Mouse (Mus musculus): ENCODE data around the gene Abca5. TPM values are rescaled to one million over a fixed set of nuclear protein-coding genes. Genes with fewer than 3 reads are reported as not detected.
A peak's percentile ranks its signal among the peaks of the same experiment; 100 is the strongest.

Gene Abca5
- polyA plus RNA-seq, 1 experiment = 3.8 TPM

DNA sequence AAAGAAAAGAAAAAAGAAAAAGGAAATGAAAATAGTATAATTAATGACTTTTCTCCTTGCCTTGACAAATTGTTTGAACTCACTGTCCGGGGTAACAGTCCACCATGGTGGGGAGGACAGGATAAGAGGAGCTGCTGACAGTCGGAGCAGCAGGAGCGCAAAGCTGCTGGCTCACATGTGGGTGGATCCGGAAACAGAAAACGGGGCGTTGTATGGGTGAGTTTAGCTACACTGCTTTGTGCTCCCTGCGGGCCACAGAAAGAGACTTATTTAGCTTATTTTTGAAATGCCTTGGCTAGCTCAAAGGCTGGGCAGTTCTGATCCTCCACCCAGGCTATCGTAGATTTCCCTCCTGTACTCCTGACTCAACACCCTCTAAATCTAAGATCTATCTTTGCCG is 16.7 kb upstream of the Abca5 start:
- Histone ChIP-seq H3K4me1 (ENCODE audit: control insufficient read depth, insufficient read depth, insufficient read length, low read length) (no peaks in the 10 kb centered on the region), H3K27ac (replicated peaks; ENCODE audit: low read depth, low read length) (no peak overlapping the region), H3K4me3 (ENCODE audit: insufficient read depth, low read depth, low read length) (no peak overlapping the region)

DNA sequence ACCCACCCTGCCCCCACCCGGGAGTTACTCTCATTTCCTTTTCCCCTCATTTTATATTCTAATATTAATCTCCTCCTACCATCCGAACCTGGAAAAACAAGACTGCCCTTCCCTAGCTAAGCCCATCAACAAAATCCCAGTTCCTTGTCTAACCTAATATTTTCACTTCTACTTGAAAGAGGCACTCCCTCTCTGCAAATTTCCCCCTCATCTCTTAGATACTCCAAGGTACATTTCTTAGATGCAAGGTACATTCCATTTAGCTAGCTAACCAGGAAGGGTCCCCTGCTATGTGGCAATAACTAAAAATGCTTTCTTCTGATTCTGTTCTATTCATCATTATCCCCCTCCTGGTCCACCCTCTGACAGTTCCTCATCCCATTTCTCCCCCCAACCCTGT is 10.7 kb upstream of the Abca5 start:
- no peaks in the 10 kb centered on the region for H3K4me1 ChIP-seq (ENCODE audit: control insufficient read depth, insufficient read depth, insufficient read length, low read length)
- H3K27ac ChIP-seq (replicated peaks; ENCODE audit: low read depth, low read length) = no peak overlapping the region
- H3K4me3 ChIP-seq (ENCODE audit: insufficient read depth, low read depth, low read length) = no peak overlapping the region

DNA sequence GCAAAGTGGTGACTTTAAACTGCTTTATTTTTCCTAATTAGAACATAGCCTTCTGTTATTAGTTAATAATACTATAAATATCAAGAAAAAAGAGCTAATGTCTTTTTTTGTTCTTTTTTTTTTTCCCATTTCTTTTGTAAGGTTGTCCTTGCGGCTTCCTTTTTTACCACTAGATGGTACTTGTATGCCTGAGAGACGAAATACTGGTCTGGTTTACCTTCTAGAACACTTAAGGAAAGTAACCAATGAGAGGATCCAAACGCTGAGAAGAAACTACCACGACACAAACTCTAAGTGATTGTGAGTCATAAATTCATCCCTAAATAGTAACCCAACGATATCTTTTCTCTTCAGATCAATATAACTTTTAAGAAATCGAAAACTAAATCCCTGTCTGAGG is 10.3 kb upstream of the Abca5 start:
- Histone ChIP-seq H3K27ac (replicated peaks; ENCODE audit: low read depth, low read length) (no peak overlapping the region), H3K4me1 (ENCODE audit: control insufficient read depth, insufficient read depth, insufficient read length, low read length) (no peaks in the 10 kb centered on the region), H3K4me3 (ENCODE audit: insufficient read depth, low read depth, low read length) (no peak overlapping the region)

DNA sequence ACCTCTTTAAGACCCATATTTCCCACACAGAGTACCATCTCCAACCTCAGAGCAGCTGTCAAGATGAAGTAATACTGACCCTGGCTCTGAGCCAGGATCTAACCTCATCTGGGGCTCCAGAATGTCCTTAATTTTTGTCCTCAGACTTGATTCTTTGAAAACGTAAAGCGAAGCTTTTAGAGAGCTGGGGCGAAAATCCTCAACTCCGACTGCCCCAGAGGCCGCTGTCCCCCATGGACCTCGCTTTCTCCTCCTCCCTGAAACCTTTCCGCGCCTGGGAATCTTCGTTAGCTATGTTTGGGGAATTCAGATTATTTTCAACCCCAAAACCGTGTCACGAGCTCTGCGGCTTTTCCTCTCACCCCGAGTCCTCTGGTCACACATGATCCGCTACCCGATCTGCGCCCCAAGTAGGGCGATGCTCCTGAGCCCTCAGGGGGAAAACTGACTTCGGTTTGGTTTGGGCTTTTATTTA is 665 bp downstream of the Abca5 start:
- Histone ChIP-seq H3K4me3 (ENCODE audit: insufficient read depth, low read depth, low read length) (peak overlapping the region; percentile 98), H3K4me1 (ENCODE audit: control insufficient read depth, insufficient read depth, insufficient read length, low read length) (no peaks in the 10 kb centered on the region), H3K27ac (replicated peaks; ENCODE audit: low read depth, low read length) (no peak overlapping the region)

DNA sequence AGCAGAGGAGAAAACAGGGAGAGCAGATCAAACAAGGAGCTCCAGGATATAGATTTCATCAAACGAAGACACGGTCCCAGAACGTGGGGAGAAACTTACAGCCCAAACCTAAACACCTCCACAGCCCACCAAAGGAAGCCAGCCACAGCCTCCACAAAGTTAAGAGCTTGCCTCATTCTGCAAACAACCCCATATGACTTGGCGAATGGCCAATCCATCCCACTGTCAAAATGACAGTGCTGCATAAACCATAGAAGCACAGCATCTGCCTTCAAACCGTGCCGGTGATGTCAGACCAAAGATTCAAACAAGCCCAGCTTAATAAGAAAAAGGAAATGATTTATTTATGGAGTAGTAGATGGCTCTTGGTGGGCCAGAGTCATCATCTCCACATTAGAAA is 7.4 kb downstream of the Abca5 start:
- Histone ChIP-seq H3K4me3 (ENCODE audit: insufficient read depth, low read depth, low read length) (no peak overlapping the region), H3K27ac (replicated peaks; ENCODE audit: low read depth, low read length) (no peak overlapping the region), H3K4me1 (ENCODE audit: control insufficient read depth, insufficient read depth, insufficient read length, low read length) (no peaks in the 10 kb centered on the region)

DNA sequence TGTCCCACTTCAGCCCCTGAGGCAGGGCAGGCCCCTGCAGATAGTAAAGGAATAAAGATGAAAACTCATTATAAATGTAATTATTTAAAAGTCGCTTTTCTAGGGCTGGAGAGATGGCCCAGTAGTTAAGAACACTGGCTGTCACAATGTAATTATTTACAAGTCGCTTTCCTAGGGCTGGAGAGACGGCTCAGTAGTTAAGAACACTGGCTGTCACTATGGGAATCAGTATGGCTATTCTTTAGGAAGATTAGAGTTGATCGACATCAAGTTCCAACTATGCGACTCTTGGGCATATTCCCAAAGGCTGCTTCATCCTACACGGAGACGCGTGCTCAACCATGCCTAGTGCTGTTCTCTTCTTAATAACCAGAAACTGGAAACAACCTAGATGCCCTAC is 15.2 kb downstream of the Abca5 start:
- Histone ChIP-seq H3K27ac (replicated peaks; ENCODE audit: low read depth, low read length) (no peak overlapping the region), H3K4me1 (ENCODE audit: control insufficient read depth, insufficient read depth, insufficient read length, low read length) (no peaks in the 10 kb centered on the region), H3K4me3 (ENCODE audit: insufficient read depth, low read depth, low read length) (no peak overlapping the region)

DNA sequence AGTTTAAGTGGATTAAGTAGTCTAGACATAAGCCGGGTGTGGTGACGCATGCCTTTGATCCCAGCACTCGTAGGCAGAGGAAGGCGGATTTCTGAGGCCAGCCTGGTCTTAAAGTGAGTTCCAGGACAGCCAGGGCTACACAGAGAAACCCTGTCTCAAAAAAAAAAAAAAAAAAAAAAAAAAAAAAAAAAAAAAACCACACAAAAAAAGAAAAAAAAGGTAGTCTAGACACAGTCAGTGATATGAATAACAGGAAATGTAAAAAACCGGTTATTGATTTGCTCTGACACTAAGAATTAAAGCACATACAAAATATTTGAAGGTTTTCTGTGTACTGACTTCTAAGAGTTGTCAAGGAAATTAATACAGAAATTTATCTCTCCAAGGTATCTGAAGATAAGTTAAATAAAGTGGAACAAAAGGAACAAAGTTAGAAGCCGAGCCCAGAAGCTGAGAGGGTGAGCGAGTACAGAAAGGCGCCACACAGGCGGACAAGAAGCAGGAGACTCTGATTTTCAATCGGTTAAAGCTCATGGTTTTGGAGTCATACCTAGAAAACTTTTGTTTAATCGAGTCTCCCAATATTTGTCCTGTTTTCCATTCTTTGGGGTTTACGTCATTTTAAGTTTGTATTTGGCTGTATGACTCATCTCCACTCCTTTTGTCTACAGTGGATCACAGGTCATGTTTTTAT is 30.9 kb downstream of the Abca5 start:
- Histone ChIP-seq H3K27ac (replicated peaks; ENCODE audit: low read depth, low read length) (no peak overlapping the region), H3K4me3 (ENCODE audit: insufficient read depth, low read depth, low read length) (no peak overlapping the region), H3K4me1 (ENCODE audit: control insufficient read depth, insufficient read depth, insufficient read length, low read length) (no peaks in the 10 kb centered on the region)

DNA sequence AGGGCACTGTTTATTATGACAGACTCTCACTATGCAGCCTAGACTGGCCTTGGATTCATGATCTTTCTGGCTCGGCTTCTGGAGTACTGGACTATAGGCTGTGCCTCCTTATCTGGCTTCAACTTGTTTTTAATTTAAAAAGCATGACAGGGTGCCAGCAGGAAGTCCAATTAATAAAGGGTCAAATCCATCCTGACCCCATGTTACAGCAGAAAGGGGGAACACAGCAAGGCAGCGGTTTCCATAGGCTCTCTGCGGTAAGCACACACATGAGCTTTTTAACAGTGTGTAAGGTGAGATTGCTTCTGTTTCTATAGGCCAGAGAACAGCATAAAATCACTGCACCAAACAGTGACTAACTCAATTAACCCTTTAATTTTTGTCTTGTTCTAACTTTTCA is 34.1 kb downstream of the Abca5 start:
- Histone ChIP-seq H3K4me1 (ENCODE audit: control insufficient read depth, insufficient read depth, insufficient read length, low read length) (no peaks in the 10 kb centered on the region), H3K27ac (replicated peaks; ENCODE audit: low read depth, low read length) (no peak overlapping the region), H3K4me3 (ENCODE audit: insufficient read depth, low read depth, low read length) (no peak overlapping the region)

DNA sequence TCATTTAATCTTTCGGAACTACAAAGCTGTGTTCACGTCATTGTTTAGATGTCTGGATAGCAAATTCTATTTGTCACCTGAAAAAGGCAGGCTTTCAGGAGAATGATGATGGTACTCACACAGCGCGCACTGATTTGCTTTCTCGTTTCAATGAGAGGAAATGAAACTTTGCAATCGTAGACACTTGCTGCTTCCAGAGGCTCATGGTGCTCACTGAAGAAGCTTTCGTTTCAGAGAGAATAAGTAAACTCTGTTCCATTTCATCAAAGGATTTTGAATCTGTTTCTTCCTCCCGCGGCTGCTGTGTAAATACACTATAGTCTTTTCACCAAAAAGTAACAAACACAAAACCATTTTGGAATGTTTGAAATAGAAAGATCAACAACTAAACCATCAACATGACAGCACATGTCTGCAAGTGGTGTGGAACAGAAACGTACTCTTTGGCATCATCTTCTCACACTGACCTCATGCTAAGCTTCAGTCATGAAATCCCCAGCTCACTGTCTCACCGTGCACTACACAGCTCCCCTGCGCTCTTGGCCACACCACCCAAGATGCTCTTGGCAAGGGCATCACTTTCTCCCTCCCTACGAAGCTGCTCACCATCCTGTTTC is 39.5 kb downstream of the Abca5 start:
- Histone ChIP-seq H3K4me1 (ENCODE audit: control insufficient read depth, insufficient read depth, insufficient read length, low read length) (no peaks in the 10 kb centered on the region), H3K4me3 (ENCODE audit: insufficient read depth, low read depth, low read length) (no peak overlapping the region), H3K27ac (replicated peaks; ENCODE audit: low read depth, low read length) (no peak overlapping the region)

DNA sequence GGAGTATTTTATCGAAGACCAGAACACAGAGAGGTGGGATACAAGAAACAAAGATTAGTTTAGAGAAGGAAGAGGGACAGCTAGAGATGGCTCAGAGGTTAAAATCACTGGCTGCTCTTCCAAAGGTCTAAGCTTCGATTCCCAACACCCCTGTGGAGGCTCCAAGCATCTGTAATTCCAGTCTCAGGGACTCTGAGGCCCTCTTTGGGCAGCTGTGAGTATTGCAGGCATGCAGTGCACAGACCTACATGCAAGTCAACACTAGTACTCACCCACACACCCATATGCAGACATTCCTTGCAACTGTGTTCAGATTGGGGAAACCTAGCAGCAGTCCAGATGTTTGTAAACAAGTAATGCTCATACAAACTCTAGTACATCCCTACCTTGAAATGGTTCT is 46.9 kb downstream of the Abca5 start:
- H3K4me3 ChIP-seq (ENCODE audit: insufficient read depth, low read depth, low read length) = no peak overlapping the region
- no peak overlapping the region for H3K27ac ChIP-seq (replicated peaks; ENCODE audit: low read depth, low read length)
- no peaks in the 10 kb centered on the region for H3K4me1 ChIP-seq (ENCODE audit: control insufficient read depth, insufficient read depth, insufficient read length, low read length)

DNA sequence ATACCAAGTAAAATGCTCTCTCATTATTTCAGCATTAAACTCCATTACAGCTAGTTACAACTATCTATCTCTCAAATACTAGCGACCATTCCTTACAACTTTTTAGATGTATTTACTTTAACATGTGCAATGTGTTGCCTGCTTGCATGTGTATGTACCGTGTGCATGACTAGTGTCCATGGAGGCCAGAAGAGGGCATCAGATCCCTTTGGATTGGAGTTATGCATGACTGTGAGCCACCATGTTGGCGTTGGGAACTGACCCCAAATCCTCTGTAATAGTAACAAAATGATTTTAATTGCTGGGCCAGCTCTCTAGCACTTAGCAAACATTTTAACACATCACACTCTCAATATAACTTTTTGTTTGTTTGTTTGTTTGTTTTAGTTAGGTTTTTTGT is 49.1 kb downstream of the Abca5 start:
- no peak overlapping the region for H3K4me3 ChIP-seq (ENCODE audit: insufficient read depth, low read depth, low read length)
- no peaks in the 10 kb centered on the region for H3K4me1 ChIP-seq (ENCODE audit: control insufficient read depth, insufficient read depth, insufficient read length, low read length)
- no peak overlapping the region for H3K27ac ChIP-seq (replicated peaks; ENCODE audit: low read depth, low read length)

DNA sequence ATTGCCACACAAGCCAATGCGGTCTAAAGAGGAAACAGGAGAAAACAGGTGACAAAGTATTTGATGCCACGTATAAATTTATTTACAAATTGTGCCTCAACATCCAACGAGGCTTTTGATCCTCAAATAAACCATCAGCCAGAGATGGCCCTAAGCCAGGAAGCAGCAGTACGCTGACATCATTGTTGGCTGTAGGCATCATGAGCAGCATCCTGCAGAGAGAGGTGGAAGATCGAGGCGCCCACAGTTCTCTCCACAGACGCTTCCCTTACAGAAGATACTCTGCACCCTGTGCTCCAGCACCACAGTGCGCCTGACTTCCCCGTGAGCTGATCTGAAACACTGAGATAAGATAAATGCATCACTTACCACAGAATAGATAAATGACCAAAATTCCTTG is 49.8 kb downstream of the Abca5 start:
- Histone ChIP-seq H3K4me1 (ENCODE audit: control insufficient read depth, insufficient read depth, insufficient read length, low read length) (no peaks in the 10 kb centered on the region), H3K27ac (replicated peaks; ENCODE audit: low read depth, low read length) (no peak overlapping the region), H3K4me3 (ENCODE audit: insufficient read depth, low read depth, low read length) (no peak overlapping the region)

DNA sequence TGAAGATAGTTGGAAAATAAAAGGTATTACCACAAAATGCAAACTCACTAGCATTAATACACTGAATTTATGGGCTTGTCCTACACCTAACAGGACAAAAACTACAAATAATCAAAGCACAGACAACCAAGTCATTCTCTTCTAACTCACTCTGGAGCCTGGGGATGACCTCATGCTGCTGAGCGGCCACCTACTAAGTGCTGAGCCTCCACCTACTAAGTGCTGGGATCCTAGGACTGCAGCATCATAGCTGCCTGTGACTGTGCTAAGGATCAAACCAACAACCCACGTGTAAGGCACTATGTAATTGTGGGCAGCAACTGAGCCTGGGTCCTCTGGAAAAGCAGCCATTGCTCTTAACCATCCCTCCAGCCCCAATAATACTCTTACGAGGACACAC is 51.2 kb downstream of the Abca5 start:
- Histone ChIP-seq H3K4me3 (ENCODE audit: insufficient read depth, low read depth, low read length) (no peak overlapping the region), H3K27ac (replicated peaks; ENCODE audit: low read depth, low read length) (no peak overlapping the region), H3K4me1 (ENCODE audit: control insufficient read depth, insufficient read depth, insufficient read length, low read length) (no peaks in the 10 kb centered on the region)

DNA sequence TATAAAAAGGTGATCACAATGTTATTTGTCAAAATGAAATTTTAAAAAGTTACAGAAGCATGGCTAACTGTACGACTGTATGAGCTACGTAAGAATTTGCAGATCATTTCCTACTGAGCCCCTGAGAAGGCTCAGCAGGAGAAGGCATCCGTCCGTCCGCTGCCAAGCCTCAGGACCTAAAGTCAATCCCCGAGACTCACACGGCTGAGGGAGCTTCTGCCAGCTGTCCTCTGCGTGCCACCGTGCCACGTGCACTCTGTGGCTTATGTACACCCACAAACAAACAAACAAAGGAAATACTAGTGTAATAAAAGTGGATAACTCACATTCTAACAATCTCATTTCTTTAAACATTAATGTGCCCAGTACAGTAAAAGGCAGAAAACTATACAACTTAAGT is 52.7 kb downstream of the Abca5 start:
- no peaks in the 10 kb centered on the region for H3K4me1 ChIP-seq (ENCODE audit: control insufficient read depth, insufficient read depth, insufficient read length, low read length)
- no peak overlapping the region for H3K4me3 ChIP-seq (ENCODE audit: insufficient read depth, low read depth, low read length)
- H3K27ac ChIP-seq (replicated peaks; ENCODE audit: low read depth, low read length) = no peak overlapping the region

DNA sequence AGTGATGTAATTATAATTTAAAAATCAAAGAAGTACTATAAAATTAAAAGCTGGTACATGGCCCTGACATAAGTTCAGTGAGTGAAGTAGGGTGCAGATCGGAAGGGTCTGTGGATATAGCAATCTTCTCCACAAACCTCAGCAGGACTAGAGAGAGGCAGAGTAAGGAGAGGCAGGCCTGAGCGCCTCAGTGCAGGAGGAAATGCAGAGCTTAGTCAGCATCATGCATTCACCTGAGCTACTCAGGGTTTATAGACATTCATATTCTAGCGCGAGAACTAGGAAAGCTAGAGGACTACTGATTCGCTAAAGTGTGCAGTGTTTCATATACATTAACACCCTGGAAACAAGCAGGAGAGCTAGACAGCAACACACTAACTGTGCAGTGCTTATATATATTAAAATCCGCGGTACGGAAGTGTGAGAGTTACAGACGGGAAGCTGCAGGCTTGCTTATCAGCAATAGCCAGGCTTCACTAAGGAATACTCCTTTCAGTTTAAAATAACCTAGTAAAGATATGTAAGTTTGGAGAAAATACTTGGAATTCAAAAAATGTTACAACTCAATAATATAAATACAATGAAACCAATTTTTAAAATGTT is 53.2 kb downstream of the Abca5 start:
- Histone ChIP-seq H3K4me1 (ENCODE audit: control insufficient read depth, insufficient read depth, insufficient read length, low read length) (no peaks in the 10 kb centered on the region), H3K27ac (replicated peaks; ENCODE audit: low read depth, low read length) (no peak overlapping the region), H3K4me3 (ENCODE audit: insufficient read depth, low read depth, low read length) (no peak overlapping the region)

DNA sequence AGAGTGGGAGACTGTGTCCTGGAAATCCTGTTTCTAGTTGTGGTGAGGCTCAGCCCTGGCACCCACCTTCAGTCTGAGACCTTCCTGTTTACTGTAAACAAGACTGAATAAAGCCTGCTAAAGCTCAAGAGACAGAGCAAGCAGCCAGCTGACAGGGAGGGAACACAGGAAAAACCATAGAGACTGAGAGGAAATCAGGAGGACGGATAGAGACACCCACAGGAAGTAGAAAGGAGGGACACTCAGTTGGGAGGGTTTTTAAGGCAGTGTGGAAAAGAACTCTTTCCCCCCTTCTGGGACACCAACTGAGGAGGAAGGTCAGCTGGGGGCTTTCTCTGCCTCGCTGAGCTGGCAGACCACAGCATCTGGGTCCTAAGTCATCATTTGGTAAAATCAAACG is 62.7 kb downstream of the Abca5 start:
- Histone ChIP-seq H3K4me1 (ENCODE audit: control insufficient read depth, insufficient read depth, insufficient read length, low read length) (no peaks in the 10 kb centered on the region), H3K27ac (replicated peaks; ENCODE audit: low read depth, low read length) (no peak overlapping the region), H3K4me3 (ENCODE audit: insufficient read depth, low read depth, low read length) (peak overlapping the region; percentile 20; the same call in 1 of the 2 replicates)

All from brown adipose tissue, adult 24 weeks (tissue).